Mouse (Mus musculus): Measurements from ENCODE around the gene Kpna3. TPM values are rescaled to one million over a fixed set of nuclear protein-coding genes. Genes with fewer than 3 reads are reported as not detected.

The Kpna3 gene
- polyA plus RNA-seq (2014; fragmentation: Nextera tagmentation; extraction: Ambion mirVana), result 31.5 and 32.2 TPM in 2 replicates

DNA sequence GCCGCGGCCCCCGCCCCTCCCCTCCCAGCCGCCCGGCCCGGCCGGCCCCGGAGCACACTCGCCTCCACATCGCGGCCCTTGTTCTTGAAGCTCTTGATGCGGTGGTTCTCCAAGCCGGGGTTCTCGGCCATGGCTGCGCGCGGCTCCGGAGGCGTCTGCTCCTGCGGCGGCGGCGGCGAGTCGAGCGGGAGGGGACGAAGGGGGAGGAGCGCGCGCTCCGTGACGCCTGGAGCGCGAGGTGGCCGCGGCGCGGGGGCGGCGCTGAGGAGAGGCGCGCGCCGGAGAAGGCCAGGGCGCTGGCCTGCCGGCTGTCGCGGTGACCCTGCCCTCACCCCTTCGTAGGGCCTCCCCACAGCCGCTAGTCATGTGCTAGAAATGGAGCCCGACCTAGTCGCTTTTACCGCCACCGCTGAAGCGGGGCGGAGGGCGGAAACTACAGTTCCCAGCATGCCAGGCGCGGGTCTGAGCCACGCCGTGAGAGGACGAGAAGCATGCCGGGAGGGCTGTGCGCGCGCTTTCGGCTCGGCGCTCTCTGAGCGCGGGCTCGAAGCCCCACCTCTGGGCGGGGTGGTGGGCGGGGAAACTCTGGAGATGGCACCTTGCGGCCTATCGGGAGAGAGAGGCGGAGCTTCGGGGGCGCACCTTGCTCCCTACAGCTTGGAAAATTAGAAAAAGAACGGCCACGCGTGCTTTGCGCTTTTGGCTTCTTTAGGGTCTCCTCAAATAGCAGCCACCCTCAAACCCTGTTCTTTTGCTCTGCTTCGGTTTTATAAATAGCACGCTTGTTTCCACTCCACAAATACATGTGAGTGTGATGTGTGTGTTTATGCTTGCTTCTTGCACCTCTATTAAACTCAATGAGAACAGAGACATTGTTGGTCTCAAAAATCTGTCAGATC lies at the start of gene Kpna3:
Gene Kpna3, minus strand, starts transcription at position 214 of the 899 bp plus-strand sequence.
- Histone ChIP-seq H3K4me3 (ENCODE audit: control insufficient read depth in 1 of 2, insufficient read depth in 1 of 2, low read depth in 1 of 2, low read length in 2 of 2) (peak within 1 kb of the TSS; percentile 85 to 93), H3K27ac (replicated peaks in 1 of 2; ENCODE audit: control insufficient read depth in 1 of 2, insufficient read depth in 1 of 2, low read depth in 2 of 2, low read length in 2 of 2) (peak within 1 kb of the TSS; percentile 45 to 98), H3K4me1 (ENCODE audit: control insufficient read depth in 2 of 2, insufficient read depth in 2 of 2, low read length in 2 of 2) (peaks cover 0 to 21% of the 10 kb centered on the region in 2 experiments; a peak in 3 of 4 replicates), H3K27me3 (ENCODE audit: control insufficient read depth, insufficient read depth, low read length) (no peaks in the 10 kb centered on the region), H3K36me3 (ENCODE audit: control insufficient read depth, insufficient read depth, low read length) (no peaks in the 10 kb centered on the region), H3K9ac (ENCODE audit: low read length) (peak within 1 kb of the TSS; percentile 94), H3K4me2 (ENCODE audit: low read length) (peak within 1 kb of the TSS; percentile 86), H3K9me3 (ENCODE audit: control insufficient read depth, low read length) (no peaks in the 10 kb centered on the region)
- under 1% methylated on average over 81 of the region's 85 CpGs for WGBS
- peak; percentile 97 for ATAC-seq (ENCODE audit: insufficient number of reproducible peaks, insufficient read depth, low FRiP score, low read depth)

DNA sequence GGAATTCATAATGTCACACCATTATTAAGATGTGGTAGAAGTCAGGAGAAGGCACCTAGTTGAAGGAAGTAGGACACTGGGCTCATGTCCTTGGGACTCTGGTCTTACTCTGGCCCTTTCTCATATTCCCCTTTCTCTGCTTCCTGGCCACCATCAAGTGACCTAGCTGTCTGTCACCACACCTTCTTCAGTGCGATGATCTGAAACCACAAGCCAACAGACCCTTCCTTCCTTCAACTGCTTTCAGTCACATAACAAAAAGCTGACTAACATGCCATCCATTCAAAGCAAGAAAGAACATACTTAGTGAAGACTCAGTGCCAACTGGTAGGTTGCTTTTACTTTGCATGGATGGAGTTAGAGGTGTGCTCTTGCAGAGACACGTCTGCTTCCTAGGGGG lies 20.7 kb upstream of the Kpna3 start:
- Histone ChIP-seq H3K4me2 (ENCODE audit: low read length) (no peak overlapping the region), H3K4me1 (ENCODE audit: control insufficient read depth in 2 of 2, insufficient read depth in 2 of 2, low read length in 2 of 2) (no peaks in the 10 kb centered on the region), H3K9ac (ENCODE audit: low read length) (no peak overlapping the region), H3K27ac (replicated peaks in 1 of 2; ENCODE audit: control insufficient read depth in 1 of 2, insufficient read depth in 1 of 2, low read depth in 2 of 2, low read length in 2 of 2) (no peak overlapping the region), H3K9me3 (ENCODE audit: control insufficient read depth, low read length) (no peaks in the 10 kb centered on the region), H3K27me3 (ENCODE audit: control insufficient read depth, insufficient read depth, low read length) (no peaks in the 10 kb centered on the region), H3K4me3 (ENCODE audit: control insufficient read depth in 1 of 2, insufficient read depth in 1 of 2, low read depth in 1 of 2, low read length in 2 of 2) (no peak overlapping the region), H3K36me3 (ENCODE audit: control insufficient read depth, insufficient read depth, low read length) (no peaks in the 10 kb centered on the region)
- no peak for ATAC-seq (ENCODE audit: insufficient number of reproducible peaks, insufficient read depth, low FRiP score, low read depth)
- 55% methylated on average over 2 of the region's 2 CpGs for WGBS

DNA sequence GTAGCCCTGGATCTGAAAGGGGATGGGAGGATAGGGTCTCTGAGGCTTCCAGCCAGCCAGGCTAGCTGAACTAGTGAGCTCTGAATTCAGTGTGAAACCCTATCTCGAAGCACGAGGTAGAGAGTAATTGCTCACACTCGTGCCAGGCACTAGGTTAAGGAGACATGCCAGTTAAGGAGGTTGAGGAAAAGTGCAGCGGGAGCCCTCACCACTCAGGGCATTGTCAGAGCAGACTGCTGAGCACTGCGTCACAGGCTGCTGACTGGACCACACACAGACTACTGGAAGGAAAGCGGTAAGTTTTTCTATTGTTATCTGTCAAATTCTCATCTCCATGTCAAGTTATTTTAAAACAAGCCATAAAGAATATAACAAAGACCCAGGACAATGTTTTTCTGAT lies 17.8 kb upstream of the Kpna3 start:
- H3K4me2 ChIP-seq (ENCODE audit: low read length), result no peak overlapping the region
- WGBS, result 46% methylated on average over 6 of the region's 6 CpGs
- H3K4me3 ChIP-seq (ENCODE audit: control insufficient read depth in 1 of 2, insufficient read depth in 1 of 2, low read depth in 1 of 2, low read length in 2 of 2), result no peak overlapping the region
- no peaks in the 10 kb centered on the region for H3K27me3 ChIP-seq (ENCODE audit: control insufficient read depth, insufficient read depth, low read length)
- H3K9ac ChIP-seq (ENCODE audit: low read length), result no peak overlapping the region
- no peak for ATAC-seq (ENCODE audit: insufficient number of reproducible peaks, insufficient read depth, low FRiP score, low read depth)
- peaks cover 0 to 3% of the 10 kb centered on the region in 2 experiments; a peak in 1 of 4 replicates for H3K4me1 ChIP-seq (ENCODE audit: control insufficient read depth in 2 of 2, insufficient read depth in 2 of 2, low read length in 2 of 2)
- H3K27ac ChIP-seq (replicated peaks in 1 of 2; ENCODE audit: control insufficient read depth in 1 of 2, insufficient read depth in 1 of 2, low read depth in 2 of 2, low read length in 2 of 2), result no peak overlapping the region
- no peaks in the 10 kb centered on the region for H3K9me3 ChIP-seq (ENCODE audit: control insufficient read depth, low read length)
- H3K36me3 ChIP-seq (ENCODE audit: control insufficient read depth, insufficient read depth, low read length), result no peaks in the 10 kb centered on the region

DNA sequence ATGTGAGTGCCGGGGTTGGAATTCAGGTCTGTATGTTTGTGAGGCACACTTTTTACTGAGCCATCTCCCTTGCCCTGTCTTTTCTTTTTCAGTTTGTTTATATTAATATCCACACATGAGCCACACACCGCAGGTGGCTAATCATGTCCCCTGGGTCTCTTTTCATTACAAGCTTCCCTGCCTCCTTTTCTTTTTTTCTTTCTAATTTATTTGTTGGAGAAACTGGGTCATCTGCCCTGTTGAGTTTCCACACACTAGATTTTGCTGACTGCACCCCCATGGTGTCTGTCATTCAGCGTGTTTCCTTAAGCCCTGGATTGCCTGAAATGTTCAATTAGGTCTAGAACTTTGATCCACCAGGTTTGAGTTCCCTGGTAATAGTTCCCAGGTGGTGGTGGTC lies 15.9 kb upstream of the Kpna3 start:
- 80% methylated on average over 3 of the region's 3 CpGs for WGBS
- Histone ChIP-seq H3K27ac (replicated peaks in 1 of 2; ENCODE audit: control insufficient read depth in 1 of 2, insufficient read depth in 1 of 2, low read depth in 2 of 2, low read length in 2 of 2) (no peak overlapping the region), H3K9me3 (ENCODE audit: control insufficient read depth, low read length) (no peaks in the 10 kb centered on the region), H3K9ac (ENCODE audit: low read length) (no peak overlapping the region), H3K4me3 (ENCODE audit: control insufficient read depth in 1 of 2, insufficient read depth in 1 of 2, low read depth in 1 of 2, low read length in 2 of 2) (no peak overlapping the region), H3K4me1 (ENCODE audit: control insufficient read depth in 2 of 2, insufficient read depth in 2 of 2, low read length in 2 of 2) (peaks cover 0 to 4% of the 10 kb centered on the region in 2 experiments; a peak in 1 of 4 replicates), H3K36me3 (ENCODE audit: control insufficient read depth, insufficient read depth, low read length) (no peaks in the 10 kb centered on the region), H3K4me2 (ENCODE audit: low read length) (no peak overlapping the region), H3K27me3 (ENCODE audit: control insufficient read depth, insufficient read depth, low read length) (no peaks in the 10 kb centered on the region)
- no peak for ATAC-seq (ENCODE audit: insufficient number of reproducible peaks, insufficient read depth, low FRiP score, low read depth)

DNA sequence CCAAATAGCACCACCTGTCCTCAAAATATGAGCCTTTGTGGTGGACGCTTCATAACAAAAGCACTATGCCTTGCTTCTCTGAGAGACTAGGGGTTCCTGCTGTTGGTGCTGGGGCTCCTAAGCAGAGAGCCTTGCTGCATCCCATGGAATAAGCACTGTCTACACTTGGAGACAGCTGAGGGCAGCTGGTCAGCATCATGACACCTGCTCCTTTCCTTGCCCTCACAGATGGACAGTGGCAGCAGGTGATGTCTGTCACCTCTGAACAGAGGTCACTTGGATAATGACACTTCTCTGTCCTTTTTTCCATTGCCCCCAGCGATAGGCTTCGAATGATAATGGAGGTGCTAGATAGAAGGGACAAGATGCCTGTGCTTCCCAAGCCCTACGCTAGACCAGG lies 13.4 kb upstream of the Kpna3 start:
- no peak overlapping the region for H3K4me3 ChIP-seq (ENCODE audit: control insufficient read depth in 1 of 2, insufficient read depth in 1 of 2, low read depth in 1 of 2, low read length in 2 of 2)
- no peak for ATAC-seq (ENCODE audit: insufficient number of reproducible peaks, insufficient read depth, low FRiP score, low read depth)
- H3K36me3 ChIP-seq (ENCODE audit: control insufficient read depth, insufficient read depth, low read length), result no peaks in the 10 kb centered on the region
- H3K9me3 ChIP-seq (ENCODE audit: control insufficient read depth, low read length), result no peaks in the 10 kb centered on the region
- WGBS, result 62% methylated on average over 4 of the region's 4 CpGs
- H3K9ac ChIP-seq (ENCODE audit: low read length), result no peak overlapping the region
- no peak overlapping the region for H3K4me2 ChIP-seq (ENCODE audit: low read length)
- no peaks in the 10 kb centered on the region for H3K27me3 ChIP-seq (ENCODE audit: control insufficient read depth, insufficient read depth, low read length)
- no peak overlapping the region for H3K27ac ChIP-seq (replicated peaks in 1 of 2; ENCODE audit: control insufficient read depth in 1 of 2, insufficient read depth in 1 of 2, low read depth in 2 of 2, low read length in 2 of 2)
- H3K4me1 ChIP-seq (ENCODE audit: control insufficient read depth in 2 of 2, insufficient read depth in 2 of 2, low read length in 2 of 2), result peaks cover 0 to 4% of the 10 kb centered on the region in 2 experiments; a peak in 2 of 4 replicates

DNA sequence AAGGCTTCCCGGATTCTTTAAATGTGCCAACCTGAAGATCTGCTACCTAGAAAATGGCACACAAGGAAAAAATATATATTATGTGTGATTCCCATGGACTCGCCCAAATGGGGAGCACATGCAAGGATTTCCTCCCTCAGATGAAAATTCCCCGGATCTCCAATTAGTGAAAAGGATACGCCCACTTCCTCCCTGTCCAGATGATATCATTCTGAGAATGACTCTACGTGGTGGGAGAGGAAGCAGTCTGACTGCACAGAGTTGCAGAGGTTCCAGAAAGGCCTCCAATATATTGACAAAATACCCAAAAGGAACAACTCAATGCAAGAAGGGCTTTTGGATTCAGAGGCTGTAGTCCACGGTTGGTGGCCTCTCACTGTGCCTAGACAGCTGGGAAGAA lies 12.8 kb upstream of the Kpna3 start:
- no peaks in the 10 kb centered on the region for H3K36me3 ChIP-seq (ENCODE audit: control insufficient read depth, insufficient read depth, low read length)
- no peak overlapping the region for H3K4me3 ChIP-seq (ENCODE audit: control insufficient read depth in 1 of 2, insufficient read depth in 1 of 2, low read depth in 1 of 2, low read length in 2 of 2)
- H3K9ac ChIP-seq (ENCODE audit: low read length), result no peak overlapping the region
- H3K27ac ChIP-seq (replicated peaks in 1 of 2; ENCODE audit: control insufficient read depth in 1 of 2, insufficient read depth in 1 of 2, low read depth in 2 of 2, low read length in 2 of 2), result no peak overlapping the region
- H3K9me3 ChIP-seq (ENCODE audit: control insufficient read depth, low read length), result no peaks in the 10 kb centered on the region
- H3K27me3 ChIP-seq (ENCODE audit: control insufficient read depth, insufficient read depth, low read length), result no peaks in the 10 kb centered on the region
- no peak for ATAC-seq (ENCODE audit: insufficient number of reproducible peaks, insufficient read depth, low FRiP score, low read depth)
- peaks cover 5 to 7% of the 10 kb centered on the region in 2 experiments; a peak in 3 of 4 replicates for H3K4me1 ChIP-seq (ENCODE audit: control insufficient read depth in 2 of 2, insufficient read depth in 2 of 2, low read length in 2 of 2)
- no peak overlapping the region for H3K4me2 ChIP-seq (ENCODE audit: low read length)
- WGBS, result 58% methylated on average over 6 of the region's 6 CpGs

DNA sequence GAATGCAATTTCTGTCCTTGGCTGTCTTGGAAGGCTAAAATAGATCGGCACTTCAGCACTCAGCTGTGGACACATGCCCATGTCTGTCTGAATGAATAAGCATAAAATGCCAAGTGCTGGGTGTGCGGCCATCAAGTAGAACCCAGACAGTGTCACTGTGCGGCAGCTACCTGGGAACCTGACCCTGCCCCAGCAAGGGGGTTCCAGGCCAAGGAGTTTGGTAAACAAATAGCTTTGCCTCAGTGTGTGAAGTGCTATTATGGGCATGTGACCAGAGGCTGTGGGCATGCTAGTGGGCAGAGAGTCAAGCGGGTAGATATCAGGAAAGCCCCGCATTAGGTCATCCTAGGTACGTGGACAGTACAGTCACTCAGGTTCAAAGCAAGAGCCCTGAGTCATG lies 8.1 kb upstream of the Kpna3 start:
- no peak overlapping the region for H3K4me3 ChIP-seq (ENCODE audit: control insufficient read depth in 1 of 2, insufficient read depth in 1 of 2, low read depth in 1 of 2, low read length in 2 of 2)
- WGBS, result 56% methylated on average over 6 of the region's 6 CpGs
- ATAC-seq (ENCODE audit: insufficient number of reproducible peaks, insufficient read depth, low FRiP score, low read depth), result no peak
- H3K4me2 ChIP-seq (ENCODE audit: low read length), result 0 out of 2 replicates have a peak overlapping the region, but pooled peaks have one; percentile 13
- H3K9ac ChIP-seq (ENCODE audit: low read length), result no peak overlapping the region
- H3K27me3 ChIP-seq (ENCODE audit: control insufficient read depth, insufficient read depth, low read length), result no peaks in the 10 kb centered on the region
- H3K9me3 ChIP-seq (ENCODE audit: control insufficient read depth, low read length), result no peaks in the 10 kb centered on the region
- no peak overlapping the region for H3K27ac ChIP-seq (replicated peaks in 1 of 2; ENCODE audit: control insufficient read depth in 1 of 2, insufficient read depth in 1 of 2, low read depth in 2 of 2, low read length in 2 of 2)
- no peaks in the 10 kb centered on the region for H3K36me3 ChIP-seq (ENCODE audit: control insufficient read depth, insufficient read depth, low read length)
- peaks cover 5 to 10% of the 10 kb centered on the region in 2 experiments; a peak in 3 of 4 replicates for H3K4me1 ChIP-seq (ENCODE audit: control insufficient read depth in 2 of 2, insufficient read depth in 2 of 2, low read length in 2 of 2)
